Mouse (Mus musculus) embryonic facial prominence, embryonic 12.5 days (tissue): ENCODE measurements around the gene Ncoa6. TPM values are rescaled to one million over a fixed set of nuclear protein-coding genes. Genes with fewer than 3 reads are reported as not detected.

Source experiments
- ATAC-seq: fragments of 200-750 bp; cut with Nextera tagmentation; 2 replicates; pipeline ENCODE4 v1.8.0; 2017; ENCODE audit not compliant: insufficient number of reproducible peaks, insufficient read depth, low FRiP score, low TSS enrichment
- H3K27ac ChIP-seq: fragments of 300-500 bp; sonication (generic); 2 replicates; pipeline ENCODE4 v1.5.1; 2016; ENCODE audit warnings: mild to moderate bottlenecking
- H3K27me3 ChIP-seq: fragments of 300-500 bp; sonication (generic); 2 replicates; pipeline ENCODE4 v1.6.1; 2016; ENCODE audit warnings: mild to moderate bottlenecking, moderate library complexity
- H3K36me3 ChIP-seq: fragments of 300-500 bp; sonication (generic); 2 replicates; pipeline ENCODE4 v1.6.1; 2016; ENCODE audit warnings: mild to moderate bottlenecking
- H3K4me1 ChIP-seq: fragments of 300-500 bp; sonication (generic); 2 replicates; pipeline ENCODE4 v1.6.1; 2016
- H3K4me2 ChIP-seq: fragments of 300-500 bp; sonication (generic); replicated peaks from 2 replicates; pipeline ENCODE4 v1.6.1; 2016; ENCODE audit warnings: mild to moderate bottlenecking, moderate library complexity
- H3K4me3 ChIP-seq: fragments of 300-500 bp; sonication (generic); 2 replicates; pipeline ENCODE4 v1.5.1; 2016; ENCODE audit warnings: mild to moderate bottlenecking
- H3K9ac ChIP-seq: fragments of 300-500 bp; sonication (generic); 2 replicates; pipeline ENCODE4 v1.6.1; 2016; ENCODE audit warnings: mild to moderate bottlenecking, moderate library complexity
- H3K9me3 ChIP-seq: fragments of 300-500 bp; sonication (generic); 2 replicates; pipeline ENCODE4 v1.6.1; 2016; ENCODE audit warnings: mild to moderate bottlenecking, moderate library complexity
- WGBS: fragments of 180-500 bp; shearing (Covaris S2); methylation state at CpG from one replicate; pipeline ENCODE4 v1.1.7; 2016; 5-methylcytosine and 5-hydroxymethylcytosine counted together
- polyA plus RNA-seq: library from polyadenylated mRNA; unstranded; fragments of >200 nt; fragmentation: Nextera tagmentation; extraction: Ambion mirVana; gene quantifications from 2 replicates; pipeline ENCODE4 v1.2.1, GENCODE M21; 2016

Ncoa6 gene
- polyA plus RNA-seq, 1 experiment from 2014 or later: 27.3 TPM

GRCm38 (mm10) chr2:155404635-155405034, 69.1 kb downstream of the Ncoa6 start:
- Histone ChIP-seq H3K27me3 (no peaks in the 10 kb centered on the region), H3K27ac (no peak overlapping the region), H3K9me3 (no peaks in the 10 kb centered on the region), H3K9ac (no peak overlapping the region), H3K36me3 (peaks cover 49% of the 10 kb centered on the region), H3K4me2 (no peak overlapping the region), H3K4me3 (no peak overlapping the region), H3K4me1 (no peaks in the 10 kb centered on the region)
- ATAC-seq: no peak
- 80% methylated on average over 1 of the region's 1 CpGs for WGBS

GRCm38 (mm10) chr2:155401926-155402325, 71.8 kb downstream of the Ncoa6 start:
- Histone ChIP-seq H3K9ac (no peak overlapping the region), H3K4me3 (no peak overlapping the region), H3K36me3 (peaks cover 45% of the 10 kb centered on the region), H3K4me1 (no peaks in the 10 kb centered on the region), H3K9me3 (no peaks in the 10 kb centered on the region), H3K4me2 (no peak overlapping the region), H3K27me3 (no peaks in the 10 kb centered on the region), H3K27ac (no peak overlapping the region)
- WGBS: 98% methylated on average over 4 of the region's 4 CpGs
- no peak for ATAC-seq

GRCm38 (mm10) chr2:155400276-155400675, 73.4 kb downstream of the Ncoa6 start:
- H3K4me1 ChIP-seq: no peaks in the 10 kb centered on the region
- H3K9me3 ChIP-seq: no peaks in the 10 kb centered on the region
- H3K9ac ChIP-seq: no peak overlapping the region
- no peak overlapping the region for H3K4me2 ChIP-seq
- peaks cover 39% of the 10 kb centered on the region for H3K36me3 ChIP-seq
- no peak overlapping the region for H3K4me3 ChIP-seq
- H3K27ac ChIP-seq: no peak overlapping the region
- no peak for ATAC-seq
- H3K27me3 ChIP-seq: no peaks in the 10 kb centered on the region

- no peaks in the 10 kb centered on the region for H3K27me3 ChIP-seq
- WGBS: 29% methylated on average over 5 of the region's 5 CpGs
- H3K4me2 ChIP-seq: no peak overlapping the region
- no peaks in the 10 kb centered on the region for H3K4me1 ChIP-seq
- H3K9me3 ChIP-seq: no peaks in the 10 kb centered on the region
- no peak overlapping the region for H3K27ac ChIP-seq
- no peak overlapping the region for H3K4me3 ChIP-seq
- H3K36me3 ChIP-seq: peaks cover 37% of the 10 kb centered on the region
- no peak overlapping the region for H3K9ac ChIP-seq
- ATAC-seq: no peak
These were observed 79.1 kb downstream of the Ncoa6 start for GRCm38 (mm10) chr2:155394586-155394985.

GRCm38 (mm10) chr2:155388573-155388972, 85.1 kb downstream of the Ncoa6 start:
- H3K9me3 ChIP-seq: no peaks in the 10 kb centered on the region
- no peaks in the 10 kb centered on the region; the same call in 1 of the 2 replicates for H3K27me3 ChIP-seq
- H3K4me1 ChIP-seq: peaks cover 17% of the 10 kb centered on the region; the same call in 1 of the 2 replicates
- no peak overlapping the region for H3K9ac ChIP-seq
- no peak overlapping the region for H3K27ac ChIP-seq
- no peak for ATAC-seq
- H3K36me3 ChIP-seq: peaks cover 28% of the 10 kb centered on the region
- no peak overlapping the region for H3K4me2 ChIP-seq
- WGBS: 82% methylated on average over 2 of the region's 2 CpGs
- H3K4me3 ChIP-seq: no peak overlapping the region

GRCm38 (mm10) chr2:155387052-155387451, 86.6 kb downstream of the Ncoa6 start:
- H3K4me3 ChIP-seq: no peak overlapping the region
- ATAC-seq: no peak
- WGBS: 57% methylated on average over 4 of the region's 4 CpGs
- H3K4me1 ChIP-seq: peaks cover 32% of the 10 kb centered on the region
- no peak overlapping the region for H3K27ac ChIP-seq
- no peak overlapping the region for H3K4me2 ChIP-seq
- no peaks in the 10 kb centered on the region for H3K9me3 ChIP-seq
- 0 out of 2 replicates have a peak overlapping the region, but pooled peaks have one; percentile 10 for H3K9ac ChIP-seq
- peaks cover 28% of the 10 kb centered on the region for H3K36me3 ChIP-seq
- H3K27me3 ChIP-seq: no peaks in the 10 kb centered on the region; the same call in 1 of the 2 replicates

GRCm38 (mm10) chr2:155386534-155386899, 87.2 kb downstream of the Ncoa6 start:
- H3K4me1 ChIP-seq: peaks cover 32% of the 10 kb centered on the region
- WGBS: 17% methylated on average over 27 of the region's 27 CpGs
- H3K27me3 ChIP-seq: no peaks in the 10 kb centered on the region; the same call in 1 of the 2 replicates
- peaks cover 28% of the 10 kb centered on the region for H3K36me3 ChIP-seq
- H3K9ac ChIP-seq: no peak overlapping the region
- no peak overlapping the region for H3K4me3 ChIP-seq
- H3K9me3 ChIP-seq: no peaks in the 10 kb centered on the region
- ATAC-seq: no peak
- H3K4me2 ChIP-seq: 0 out of 2 replicates have a peak overlapping the region, but pooled peaks have one; percentile 1
- H3K27ac ChIP-seq: no peak overlapping the region

GRCm38 (mm10) chr2:155385731-155386533, 87.8 kb downstream of the Ncoa6 start:
- 59% methylated on average over 18 of the region's 18 CpGs for WGBS
- no peaks in the 10 kb centered on the region; the same call in 1 of the 2 replicates for H3K27me3 ChIP-seq
- ATAC-seq: no peak
- H3K27ac ChIP-seq: no peak overlapping the region
- H3K4me3 ChIP-seq: no peak overlapping the region
- no peaks in the 10 kb centered on the region for H3K9me3 ChIP-seq
- H3K9ac ChIP-seq: no peak overlapping the region
- H3K4me1 ChIP-seq: peaks cover 34% of the 10 kb centered on the region
- 0 out of 2 replicates have a peak overlapping the region, but pooled peaks have one; percentile 1 for H3K4me2 ChIP-seq
- peaks cover 23% of the 10 kb centered on the region for H3K36me3 ChIP-seq

- Histone ChIP-seq H3K9ac (no peak overlapping the region), H3K27me3 (peaks cover 4% of the 10 kb centered on the region; the same call in 1 of the 2 replicates), H3K27ac (no peak overlapping the region), H3K4me2 (no peak overlapping the region), H3K4me1 (peaks cover 36% of the 10 kb centered on the region), H3K4me3 (no peak overlapping the region), H3K9me3 (no peaks in the 10 kb centered on the region), H3K36me3 (peaks cover 19% of the 10 kb centered on the region)
- ATAC-seq: no peak
- WGBS: 32% methylated on average over 7 of the region's 7 CpGs
These were observed 88.6 kb downstream of the Ncoa6 start for GRCm38 (mm10) chr2:155385090-155385489.

GRCm38 (mm10) chr2:155382791-155383438, 90.8 kb downstream of the Ncoa6 start:
- ATAC-seq: no peak
- Histone ChIP-seq H3K9ac (no peak overlapping the region), H3K4me1 (peaks cover 36% of the 10 kb centered on the region), H3K9me3 (no peaks in the 10 kb centered on the region), H3K36me3 (peaks cover 10% of the 10 kb centered on the region), H3K27ac (0 out of 2 replicates have a peak overlapping the region, but pooled peaks have one; percentile 12), H3K4me3 (peak overlapping the region; percentile 82), H3K27me3 (peaks cover 14% of the 10 kb centered on the region; the same call in 1 of the 2 replicates), H3K4me2 (peak overlapping the region; percentile 75)
- 87% methylated on average over 2 of the region's 2 CpGs for WGBS

- H3K9me3 ChIP-seq: no peaks in the 10 kb centered on the region
- peaks cover 14% of the 10 kb centered on the region; the same call in 1 of the 2 replicates for H3K27me3 ChIP-seq
- H3K4me2 ChIP-seq: peak overlapping the region; percentile 75
- peak overlapping the region; percentile 82 for H3K4me3 ChIP-seq
- H3K27ac ChIP-seq: peak overlapping the region; percentile 95
- no peak; the same call in 1 of the 2 replicates for ATAC-seq
- peak overlapping the region; percentile 85 for H3K9ac ChIP-seq
- H3K4me1 ChIP-seq: peaks cover 36% of the 10 kb centered on the region
- H3K36me3 ChIP-seq: peaks cover 10% of the 10 kb centered on the region
- WGBS: 17% methylated on average over 6 of the region's 6 CpGs
These were observed 91.4 kb downstream of the Ncoa6 start for GRCm38 (mm10) chr2:155382332-155382700.
